Mouse (Mus musculus) heart, adult 2 months (tissue): Measurements from ENCODE around the gene Cacna2d4. TPM values are rescaled to one million over a fixed set of nuclear protein-coding genes. Genes with fewer than 3 reads are reported as not detected.

Experiments
- DNase-seq, 2 experiments: peaks; one replicate each; pipeline ENCODE4 v3.0.0; 2021
- H3K27ac ChIP-seq: fragments of 200-600 bp; 2 replicates; pipeline ENCODE4 v1.8.1; 2022
- H3K27me3 ChIP-seq: fragments of 200-500 bp; 2 replicates; pipeline ENCODE4 v1.6.1; 2012; ENCODE audit warnings: mild to moderate bottlenecking, low read length, inconsistent platforms, mixed read lengths; ENCODE audit not compliant: control insufficient read depth, insufficient read depth
- H3K36me3 ChIP-seq: fragments of 200-500 bp; 2 replicates; pipeline ENCODE4 v1.6.1; 2012; ENCODE audit warnings: low read length, inconsistent platforms; ENCODE audit not compliant: control insufficient read depth, insufficient read depth
- H3K4me1 ChIP-seq: fragments of 200-500 bp; 2 replicates; pipeline ENCODE4 v1.6.1; 2011; ENCODE audit warnings: low read length; ENCODE audit not compliant: control insufficient read depth, insufficient read depth
- H3K4me3 ChIP-seq: fragments of 200-600 bp; 2 replicates; pipeline ENCODE4 v1.8.1; 2022
- H3K79me2 ChIP-seq: fragments of 200-500 bp; replicated peaks from 2 replicates; pipeline ENCODE4 v1.6.1; 2012; ENCODE audit warnings: mild to moderate bottlenecking, inconsistent platforms, low read length, moderate library complexity, mixed read lengths; ENCODE audit not compliant: control insufficient read depth, insufficient read depth
- H3K9ac ChIP-seq: fragments of 200-500 bp; 2 replicates; pipeline ENCODE4 v1.6.1; 2012; ENCODE audit warnings: low read depth, mild to moderate bottlenecking, control low read depth, inconsistent platforms, low read length, mixed read lengths
- CTCF ChIP-seq: fragments of 200-600 bp; IDR thresholded peaks from 2 replicates; pipeline ENCODE4 v1.8.1; 2022; ENCODE audit warnings: antibody characterized with exemption, mild to moderate bottlenecking, moderate library complexity
- EP300 ChIP-seq: fragments of 200-500 bp; IDR thresholded peaks from 2 replicates; pipeline ENCODE4 v1.6.1; 2011; ENCODE audit warnings: low read depth, low read length, control low read depth; ENCODE audit not compliant: insufficient read depth
- POLR2A ChIP-seq: fragments of 200-500 bp; IDR thresholded peaks from 2 replicates; pipeline ENCODE4 v1.6.1; 2011; ENCODE audit warnings: mild to moderate bottlenecking, low read depth, low read length, control low read depth; ENCODE audit not compliant: insufficient read depth
- WGBS: fragments of 180-500 bp; shearing (Covaris S2); methylation state at CpG from one replicate; pipeline ENCODE4 v1.1.7; 2018; 5-methylcytosine and 5-hydroxymethylcytosine counted together
- intact Hi-C: fragments of 180-260 bp; cut with DNase I; formaldehyde crosslinking; loops from one replicate; pipeline ENCODE4 v1.15.1; 2025
- polyA plus RNA-seq: library from polyadenylated mRNA; depleted of rRNA; stranded (reverse); fragments of >200 nt; gene quantifications from 2 replicates; pipeline ENCODE4 v1.2.3, GENCODE M21; 2012
- total RNA-seq, 2 experiments: library from RNA; stranded (reverse); gene quantifications; 2 replicates each; pipeline ENCODE4 v1.2.3; 2021

Gene Cacna2d4
- total and polyA plus RNA-seq, 3 experiments: 0.23 TPM; not detected in 2

DNA sequence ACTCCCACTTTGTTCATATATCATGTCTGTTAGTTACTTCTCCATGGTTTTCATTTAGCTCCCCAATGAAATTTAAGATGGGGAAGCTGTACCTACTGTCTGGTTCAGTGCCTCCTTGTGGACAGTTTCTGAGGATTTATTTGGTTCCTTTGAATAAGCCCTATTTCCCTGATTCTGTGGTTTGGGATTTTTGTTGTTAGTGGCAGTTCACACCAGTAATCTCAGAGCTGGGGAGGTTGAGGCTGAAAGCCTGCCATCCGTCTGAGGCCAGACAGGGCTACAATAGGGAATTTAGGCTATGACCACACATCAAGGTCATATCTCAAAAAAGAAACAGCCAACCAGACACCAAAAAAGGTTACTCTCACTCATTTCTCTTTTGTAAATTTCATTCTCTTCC, 142.3 kb downstream of the Cacna2d4 start:
- no peak for TF ChIP-seq EP300
- TF ChIP-seq POLR2A: no peak
- peak; percentile 24; the same call in 1 of the 2 replicates for TF ChIP-seq CTCF
- Histone ChIP-seq H3K27ac (no peak overlapping the region), H3K4me1 (peaks cover 14% of the 10 kb centered on the region), H3K27me3 (no peaks in the 10 kb centered on the region), H3K4me3 (no peak overlapping the region), H3K79me2 (peaks cover 10% of the 10 kb centered on the region), H3K9ac (no peak overlapping the region), H3K36me3 (peaks cover 33% of the 10 kb centered on the region)
- intact Hi-C loops: no loop called here
- DNase-seq: no peak
- WGBS: 86% methylated on average over 1 of the region's 1 CpGs

- peaks cover 5% of the 10 kb centered on the region for H3K4me1 ChIP-seq
- intact Hi-C loops: loop anchor here (5.0 kb wide), 1 partner anchor 37 kb away; no protein-coding TSS in a partner anchor
- H3K27me3 ChIP-seq: no peaks in the 10 kb centered on the region
- DNase-seq: no peak
- WGBS: 90% methylated on average over 1 of the region's 1 CpGs
- H3K27ac ChIP-seq: no peak overlapping the region
- no peak overlapping the region for H3K9ac ChIP-seq
- no peak overlapping the region for H3K4me3 ChIP-seq
- TF ChIP-seq EP300: no peak
- TF ChIP-seq POLR2A: no peak
- no peak for TF ChIP-seq CTCF
- peaks cover 19% of the 10 kb centered on the region for H3K36me3 ChIP-seq
- H3K79me2 ChIP-seq: peaks cover 8% of the 10 kb centered on the region
These were observed 149.3 kb downstream of the Cacna2d4 start for GRCm38 (mm10) chr6:119385668-119386067.

DNA sequence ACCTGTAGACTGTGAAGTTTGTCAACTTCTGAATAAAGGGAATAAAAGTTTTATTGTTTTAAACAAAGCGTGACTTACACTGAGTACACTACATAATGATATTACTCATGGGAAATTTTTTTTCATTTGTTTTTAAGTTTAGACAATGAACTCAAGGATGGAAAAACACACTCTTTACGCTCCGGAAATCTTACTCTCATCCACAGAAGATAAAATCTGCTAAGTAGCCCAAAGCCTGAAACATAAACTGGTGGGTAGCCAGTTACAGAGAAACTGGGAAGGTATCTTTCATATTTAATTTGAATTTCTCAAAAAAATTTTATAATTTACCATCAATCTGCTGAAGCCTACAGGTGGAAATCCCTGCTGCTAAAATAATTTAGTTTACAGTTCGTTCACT, 150.1 kb downstream of the Cacna2d4 start:
- TF ChIP-seq EP300 (no peak), CTCF (no peak), POLR2A (no peak)

DNA sequence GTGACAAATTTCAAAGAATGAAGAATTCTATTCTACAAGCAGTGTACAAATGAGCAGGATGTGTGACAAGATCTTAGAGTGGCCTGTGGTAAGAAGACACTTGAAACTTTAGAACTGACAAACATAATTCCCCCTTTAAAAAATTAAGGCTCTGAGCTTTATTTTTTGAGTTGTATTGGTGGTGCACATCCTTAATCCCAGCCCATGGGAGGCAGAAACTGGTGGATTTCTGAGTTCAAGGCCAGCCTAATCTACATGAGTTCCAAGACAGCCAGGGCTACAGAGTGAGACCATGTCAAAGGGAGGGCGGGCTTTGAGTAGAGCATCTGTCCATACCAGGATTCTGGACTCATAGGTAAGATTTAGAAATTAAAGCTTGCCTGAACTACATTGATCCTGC, 150.5 kb downstream of the Cacna2d4 start:
- TF ChIP-seq POLR2A: no peak
- no peak for TF ChIP-seq EP300
- intact Hi-C loops: loop anchor here (5.0 kb wide), 1 partner anchor 35 kb away; no protein-coding TSS in a partner anchor
- Histone ChIP-seq H3K4me3 (no peak overlapping the region), H3K4me1 (peaks cover 5% of the 10 kb centered on the region), H3K79me2 (peaks cover 7% of the 10 kb centered on the region), H3K27ac (no peak overlapping the region), H3K36me3 (peaks cover 15% of the 10 kb centered on the region), H3K27me3 (no peaks in the 10 kb centered on the region), H3K9ac (no peak overlapping the region)
- DNase-seq: no peak
- WGBS: 95% methylated on average over 1 of the region's 1 CpGs

More for the DNA sequence above, 150.1 kb downstream of the Cacna2d4 start:
- 63% methylated on average over 4 of the region's 4 CpGs for WGBS
- no peaks in the 10 kb centered on the region for H3K27me3 ChIP-seq
- H3K4me1 ChIP-seq: peaks cover 5% of the 10 kb centered on the region
- H3K36me3 ChIP-seq: peaks cover 18% of the 10 kb centered on the region
- no peak overlapping the region for H3K9ac ChIP-seq
- no peak overlapping the region for H3K27ac ChIP-seq
- no peak for DNase-seq
- no peak overlapping the region for H3K4me3 ChIP-seq
- peaks cover 7% of the 10 kb centered on the region for H3K79me2 ChIP-seq
- intact Hi-C loops: loop anchor here (5.0 kb wide), 1 partner anchor 36 kb away; no protein-coding TSS in a partner anchor

DNA sequence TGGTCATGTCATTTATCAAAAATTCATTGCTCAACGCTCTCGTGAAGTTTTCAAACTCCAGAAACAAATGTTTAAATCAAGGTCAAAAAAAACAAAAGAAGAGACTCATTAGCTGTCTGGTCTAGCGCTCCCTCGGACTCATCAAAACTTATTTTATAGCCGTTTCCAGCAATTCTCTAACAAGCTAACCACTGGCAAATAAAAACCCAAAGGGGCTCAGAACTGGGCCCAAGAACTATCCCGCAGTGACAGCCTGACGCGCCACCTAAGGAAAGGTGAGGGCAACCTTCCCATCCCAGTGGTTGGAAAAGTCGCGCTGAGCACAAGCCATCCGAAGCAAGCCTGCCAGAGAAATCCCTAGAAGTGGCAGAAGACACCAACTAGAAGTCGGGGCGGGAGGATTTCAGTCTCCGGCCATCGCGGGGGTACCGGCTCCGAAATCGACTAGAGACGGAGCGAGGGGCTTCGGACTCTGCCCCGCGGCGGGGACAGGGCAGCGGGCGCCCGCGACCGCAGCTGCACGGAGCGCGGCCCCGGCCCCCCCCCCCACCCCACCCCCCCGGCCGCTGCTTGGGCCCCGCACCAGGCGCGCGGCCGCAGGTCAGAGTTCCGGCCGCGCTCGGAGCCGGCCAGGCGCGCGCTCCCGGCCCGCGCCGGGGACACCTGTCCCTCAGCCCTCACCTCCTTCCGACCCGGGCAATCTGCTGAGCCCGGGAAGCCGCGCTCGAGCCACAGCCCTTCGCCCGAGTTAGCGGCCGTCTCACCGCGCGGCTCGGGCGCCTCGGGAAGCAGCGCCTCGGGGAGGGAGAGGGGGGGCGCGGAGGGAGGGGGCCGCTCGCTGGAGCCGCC, 151.7 kb downstream of the Cacna2d4 start:
- WGBS: under 1% methylated on average over 60 of the region's 76 CpGs
- H3K27ac ChIP-seq: peak overlapping the region; percentile 84
- peaks cover 15% of the 10 kb centered on the region for H3K36me3 ChIP-seq
- peak in 1 of 2 experiments; percentile 63 for DNase-seq
- H3K4me1 ChIP-seq: peaks cover 5% of the 10 kb centered on the region
- peak overlapping the region; percentile 79 for H3K4me3 ChIP-seq
- intact Hi-C loops: loop anchor here (2.0 to 5.0 kb wide), 2 partner anchors 34 to 43 kb away; no protein-coding TSS in a partner anchor
- TF ChIP-seq CTCF (no peak), EP300 (no peak), POLR2A (no peak)
- H3K79me2 ChIP-seq: peaks cover 7% of the 10 kb centered on the region
- H3K9ac ChIP-seq: peak overlapping the region; percentile 95
- no peaks in the 10 kb centered on the region for H3K27me3 ChIP-seq

DNA sequence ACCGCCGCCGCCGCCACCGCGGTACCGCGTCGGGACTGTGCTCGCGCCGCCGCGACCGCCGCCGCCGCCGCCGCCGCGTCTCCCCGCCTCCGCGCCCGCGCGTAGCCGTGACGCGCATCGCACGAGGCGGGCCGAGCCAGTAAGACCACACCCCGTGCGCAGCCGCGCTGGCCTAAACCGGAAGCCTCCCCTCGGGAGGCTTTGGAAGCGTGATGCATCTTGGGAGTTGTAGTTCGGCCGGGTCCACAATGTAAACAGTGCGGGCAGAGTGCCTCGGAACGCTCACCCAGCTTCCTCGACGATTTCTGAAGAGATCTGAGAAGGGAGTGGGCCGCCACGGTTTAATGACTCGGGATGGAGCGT, 152.3 kb downstream of the Cacna2d4 start:
- WGBS: under 1% methylated on average over 34 of the region's 53 CpGs
- Histone ChIP-seq H3K27me3 (no peaks in the 10 kb centered on the region), H3K4me3 (peak overlapping the region; percentile 79), H3K36me3 (peaks cover 15% of the 10 kb centered on the region), H3K4me1 (peaks cover 4% of the 10 kb centered on the region), H3K27ac (peak overlapping the region; percentile 84), H3K79me2 (peaks cover 7% of the 10 kb centered on the region), H3K9ac (peak overlapping the region; percentile 95)
- peak; percentile 94 to 97 for DNase-seq
- intact Hi-C loops: loop anchor here (2.0 to 5.0 kb wide), 2 partner anchors 34 to 42 kb away; no protein-coding TSS in a partner anchor
- peak; percentile 65; the same call in 1 of the 2 replicates for TF ChIP-seq EP300
- no peak for TF ChIP-seq CTCF
- TF ChIP-seq POLR2A: peak; percentile 88
